Mouse (Mus musculus) C2C12 (cell line): Measurements from ENCODE around the gene Serpinb2. TPM values are rescaled to one million over a fixed set of nuclear protein-coding genes. Genes with fewer than 3 reads are reported as not detected.

ENCODE experiments used
- H3K27me3 ChIP-seq: one replicate; pipeline ENCODE4 v1.6.1; 2011; ENCODE audit not compliant: control insufficient read depth, insufficient read depth, insufficient read length
- H3K36me3 ChIP-seq: one replicate; pipeline ENCODE4 v1.6.1; 2011; ENCODE audit not compliant: control insufficient read depth, insufficient read depth
- H3K4me3 ChIP-seq: one replicate; pipeline ENCODE4 v1.5.1; 2011; ENCODE audit warnings: mild to moderate bottlenecking, control low read depth; ENCODE audit not compliant: poor library complexity, insufficient read depth, severe bottlenecking
- H3K79me2 ChIP-seq: one replicate; pipeline ENCODE4 v1.6.1; 2011; ENCODE audit not compliant: control insufficient read depth, insufficient read depth
- H3K79me3 ChIP-seq: one replicate; pipeline ENCODE4 v1.6.1; 2011; ENCODE audit warnings: low read depth, control low read depth
- H3ac ChIP-seq: one replicate; pipeline ENCODE3; 2011; ENCODE audit warnings: low read depth; ENCODE audit not compliant: control insufficient read depth, insufficient read length
- CEBPB ChIP-seq: IDR thresholded peaks from one replicate; pipeline ENCODE4 v1.6.1; 2011; ENCODE audit warnings: low read depth, mild to moderate bottlenecking, control low read depth, moderate library complexity
- CTCF ChIP-seq: IDR thresholded peaks from one replicate; pipeline ENCODE4 v1.5.1; 2011; ENCODE audit not compliant: control insufficient read depth, insufficient read depth, insufficient read length
- FOSL1 ChIP-seq: IDR thresholded peaks from one replicate; pipeline ENCODE4 v1.8.0; 2011; ENCODE audit warnings: mild to moderate bottlenecking, low read length; ENCODE audit not compliant: poor library complexity, insufficient read depth, severe bottlenecking
- MAX ChIP-seq: IDR thresholded peaks from one replicate; pipeline ENCODE4 v1.6.1; 2011; ENCODE audit warnings: mild to moderate bottlenecking, control low read depth
- MYOD1 ChIP-seq: IDR thresholded peaks from one replicate; pipeline ENCODE4 v1.6.1; 2011; ENCODE audit warnings: low read depth; ENCODE audit not compliant: control insufficient read depth, insufficient read length
- MYOG ChIP-seq: IDR thresholded peaks from one replicate; pipeline ENCODE4 v1.6.1; 2011; ENCODE audit not compliant: control insufficient read depth, insufficient read length; ENCODE audit errors: extremely low read depth
- USF1 ChIP-seq: IDR thresholded peaks from one replicate; pipeline ENCODE4 v1.6.1; 2011; ENCODE audit warnings: low read depth, mild to moderate bottlenecking, control low read depth, moderate library complexity
- polyA plus RNA-seq: library from polyadenylated mRNA; unstranded; fragments of >200 nt; fragmentation: generic; extraction: Trizol; gene quantifications from one replicate; pipeline ENCODE4 v1.2.1, GENCODE M21; 2012; ENCODE audit warnings: missing spikeins

Serpinb2 gene
- polyA plus RNA-seq, 1 experiment = 12.6 TPM

DNA sequence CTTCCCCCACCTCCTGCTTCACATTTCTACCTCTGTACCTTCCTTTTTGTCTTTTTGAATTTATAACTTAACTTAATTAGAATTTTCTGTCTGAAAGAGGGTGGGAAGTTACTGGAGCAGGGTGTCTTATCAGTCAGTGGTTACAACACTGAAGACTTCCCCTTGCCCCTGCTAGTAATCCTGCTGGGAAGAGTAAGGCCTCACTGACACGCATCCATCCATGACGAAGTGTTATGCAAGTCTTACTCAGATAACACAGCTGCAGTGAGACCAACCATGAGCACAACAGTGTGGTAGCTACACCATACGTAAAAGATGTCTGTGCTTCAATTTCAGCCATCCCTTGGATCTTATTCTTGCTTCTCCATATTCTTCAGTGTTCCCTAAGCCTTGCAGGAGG, 7.9 kb upstream of the Serpinb2 start:
- TF ChIP-seq USF1 (no peak), CEBPB (peak; percentile 12)
- Histone ChIP-seq H3K36me3 (no peaks in the 10 kb centered on the region), H3K79me3 (no peaks in the 10 kb centered on the region), H3K79me2 (no peaks in the 10 kb centered on the region), H3K27me3 (no peaks in the 10 kb centered on the region), H3K4me3 (no peak overlapping the region), H3ac (no peak overlapping the region)

DNA sequence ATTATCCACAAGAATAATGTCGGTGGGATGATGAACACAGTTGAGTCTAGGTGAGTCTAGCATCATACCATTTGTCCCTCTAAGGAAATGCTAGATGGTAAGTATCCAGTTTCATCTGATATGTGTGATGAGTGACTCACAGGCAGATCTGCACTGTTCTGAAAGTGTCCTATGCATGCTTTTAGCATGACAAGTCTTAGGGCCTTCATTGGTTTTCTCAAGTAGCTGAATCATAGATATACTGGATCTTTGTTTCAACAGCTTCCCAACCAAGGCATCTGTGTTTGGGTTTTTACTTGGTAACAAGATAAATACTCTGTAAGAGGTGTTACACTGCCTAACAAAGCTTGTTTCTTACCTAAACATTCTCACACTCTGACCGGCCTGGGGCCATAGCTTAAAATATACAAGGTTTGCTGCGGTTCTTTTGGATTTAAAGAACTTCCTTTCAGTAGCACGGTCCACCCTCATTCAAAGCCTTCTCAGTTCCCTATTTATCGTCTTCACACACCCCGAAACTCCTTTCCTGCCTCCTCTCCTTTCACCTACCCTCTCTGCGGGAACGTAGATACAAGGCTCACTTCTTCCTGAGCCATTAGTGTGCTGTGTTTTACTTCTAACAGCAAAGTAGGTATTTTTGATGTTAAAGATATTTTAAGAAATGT, 5.2 kb upstream of the Serpinb2 start:
- H3K79me3 ChIP-seq = no peaks in the 10 kb centered on the region
- H3K36me3 ChIP-seq = no peaks in the 10 kb centered on the region
- no peaks in the 10 kb centered on the region for H3K27me3 ChIP-seq
- H3K79me2 ChIP-seq = no peaks in the 10 kb centered on the region
- no peak overlapping the region for H3K4me3 ChIP-seq
- TF ChIP-seq MYOD1 = peak; percentile 30
- TF ChIP-seq FOSL1 = peak; percentile 58
- TF ChIP-seq USF1 = no peak
- TF ChIP-seq MYOG = no peak
- no peak overlapping the region for H3ac ChIP-seq

GRCm38 (mm10) chr1:107512194-107513138, 1.2 kb downstream of the Serpinb2 start:
- TF ChIP-seq FOSL1 (no peak), USF1 (no peak), MAX (no peak), MYOD1 (no peak), CTCF (no peak), MYOG (no peak), CEBPB (no peak)
- Histone ChIP-seq H3K36me3 (no peaks in the 10 kb centered on the region), H3K4me3 (no peak overlapping the region), H3K79me2 (no peaks in the 10 kb centered on the region), H3K79me3 (no peaks in the 10 kb centered on the region), H3ac (no peak overlapping the region), H3K27me3 (no peaks in the 10 kb centered on the region)

- Histone ChIP-seq H3K36me3 (no peaks in the 10 kb centered on the region), H3K27me3 (no peaks in the 10 kb centered on the region), H3K4me3 (no peak overlapping the region), H3K79me2 (no peaks in the 10 kb centered on the region), H3ac (no peak overlapping the region), H3K79me3 (no peaks in the 10 kb centered on the region)
- TF ChIP-seq CEBPB (no peak), MAX (no peak), MYOG (no peak), CTCF (no peak), USF1 (no peak), MYOD1 (no peak)
Measured at GRCm38 (mm10) chr1:107513530-107513929, 2.3 kb downstream of the Serpinb2 start.

GRCm38 (mm10) chr1:107515839-107516498, 4.7 kb downstream of the Serpinb2 start:
- Histone ChIP-seq H3ac (no peak overlapping the region), H3K79me3 (no peaks in the 10 kb centered on the region), H3K27me3 (no peaks in the 10 kb centered on the region), H3K4me3 (no peak overlapping the region), H3K36me3 (peaks cover 3% of the 10 kb centered on the region), H3K79me2 (no peaks in the 10 kb centered on the region)
- no peak for TF ChIP-seq USF1
- TF ChIP-seq MYOG = no peak
- no peak for TF ChIP-seq CEBPB
- TF ChIP-seq MYOD1 = no peak
- TF ChIP-seq FOSL1 = no peak
- no peak for TF ChIP-seq CTCF
- TF ChIP-seq MAX = no peak
